Mouse (Mus musculus) left cerebral cortex, adult 9 months (tissue): ENCODE data around the gene Cox6a2.
"Not testable (repeated sequence)": the region's sequence is repeated elsewhere in the genome, so short reads cannot be mapped to it uniquely, and the experiment has no call there.

Source experiments
- DNase-seq, 2 experiments: peaks; one replicate each; pipeline ENCODE4 v3.0.0; 2022; ENCODE audit warnings: low spot score in 2 of 2

Gene Cox6a2

GRCm38 (mm10) chr7:128234796-128235195 lies 28.6 kb upstream of the Cox6a2 start:
- DNase-seq, result no peak

GRCm38 (mm10) chr7:128231741-128232140 lies 25.6 kb upstream of the Cox6a2 start:
- DNase-seq, result no peak

GRCm38 (mm10) chr7:128220936-128221335 lies 14.7 kb upstream of the Cox6a2 start:
- DNase-seq, result no peak

GRCm38 (mm10) chr7:128219952-128220351 lies 13.8 kb upstream of the Cox6a2 start:
- no peak for DNase-seq

- DNase-seq, result no peak
These were observed 3.6 kb upstream of the Cox6a2 start for GRCm38 (mm10) chr7:128209826-128210225.

GRCm38 (mm10) chr7:128208187-128208586 lies 2.0 kb upstream of the Cox6a2 start:
- peak in 1 of 2 experiments; percentile 42 for DNase-seq

- DNase-seq, result no peak
These were observed 492 bp downstream of the Cox6a2 start for GRCm38 (mm10) chr7:128205695-128206094.

- no peak for DNase-seq
These were observed 2.0 kb downstream of the Cox6a2 start for GRCm38 (mm10) chr7:128204179-128204578.

- no peak for DNase-seq
These were observed 3.1 kb downstream of the Cox6a2 start for GRCm38 (mm10) chr7:128203071-128203470.

- DNase-seq, result no peak
These were observed 4.6 kb downstream of the Cox6a2 start for GRCm38 (mm10) chr7:128201607-128202006.

- DNase-seq, result no peak
These were observed 24.5 kb downstream of the Cox6a2 start for GRCm38 (mm10) chr7:128181691-128182090.

- no peak for DNase-seq
These were observed 25.6 kb downstream of the Cox6a2 start for GRCm38 (mm10) chr7:128180546-128180945.

- DNase-seq, result peak in 1 of 2 experiments; percentile 6
These were observed 26.1 kb downstream of the Cox6a2 start for GRCm38 (mm10) chr7:128180126-128180525.

- DNase-seq, result peak; percentile 26 to 71
These were observed 27.8 kb downstream of the Cox6a2 start for GRCm38 (mm10) chr7:128178385-128178784.

- no peak for DNase-seq
These were observed 36.2 kb downstream of the Cox6a2 start for GRCm38 (mm10) chr7:128169996-128170395.

- no peak for DNase-seq
These were observed 39.8 kb downstream of the Cox6a2 start for GRCm38 (mm10) chr7:128166391-128166790.

- no peak for DNase-seq
These were observed 42.2 kb downstream of the Cox6a2 start for GRCm38 (mm10) chr7:128164001-128164400.

GRCm38 (mm10) chr7:128158688-128159354 lies 47.4 kb downstream of the Cox6a2 start:
- not testable (repeated sequence) for DNase-seq
